Mouse (Mus musculus) heart, adult 2 months (tissue): ENCODE results near the gene Fam160b1. TPM values are rescaled to one million over a fixed set of nuclear protein-coding genes. Genes with fewer than 3 reads are reported as not detected.

Experiments used
- DNase-seq, 2 experiments: peaks; one replicate each; pipeline ENCODE4 v3.0.0; 2021
- H3K27ac ChIP-seq: fragments of 200-600 bp; 2 replicates; pipeline ENCODE4 v1.8.1; 2022
- H3K27me3 ChIP-seq: fragments of 200-500 bp; 2 replicates; pipeline ENCODE4 v1.6.1; 2012; ENCODE audit warnings: mild to moderate bottlenecking, low read length, inconsistent platforms, mixed read lengths; ENCODE audit not compliant: control insufficient read depth, insufficient read depth
- H3K36me3 ChIP-seq: fragments of 200-500 bp; 2 replicates; pipeline ENCODE4 v1.6.1; 2012; ENCODE audit warnings: low read length, inconsistent platforms; ENCODE audit not compliant: control insufficient read depth, insufficient read depth
- H3K4me1 ChIP-seq: fragments of 200-500 bp; 2 replicates; pipeline ENCODE4 v1.6.1; 2011; ENCODE audit warnings: low read length; ENCODE audit not compliant: control insufficient read depth, insufficient read depth
- H3K4me3 ChIP-seq: fragments of 200-600 bp; 2 replicates; pipeline ENCODE4 v1.8.1; 2022
- H3K79me2 ChIP-seq: fragments of 200-500 bp; replicated peaks from 2 replicates; pipeline ENCODE4 v1.6.1; 2012; ENCODE audit warnings: mild to moderate bottlenecking, inconsistent platforms, low read length, moderate library complexity, mixed read lengths; ENCODE audit not compliant: control insufficient read depth, insufficient read depth
- H3K9ac ChIP-seq: fragments of 200-500 bp; 2 replicates; pipeline ENCODE4 v1.6.1; 2012; ENCODE audit warnings: low read depth, mild to moderate bottlenecking, control low read depth, inconsistent platforms, low read length, mixed read lengths
- CTCF ChIP-seq: fragments of 200-600 bp; IDR thresholded peaks from 2 replicates; pipeline ENCODE4 v1.8.1; 2022; ENCODE audit warnings: antibody characterized with exemption, mild to moderate bottlenecking, moderate library complexity
- EP300 ChIP-seq: fragments of 200-500 bp; IDR thresholded peaks from 2 replicates; pipeline ENCODE4 v1.6.1; 2011; ENCODE audit warnings: low read depth, low read length, control low read depth; ENCODE audit not compliant: insufficient read depth
- POLR2A ChIP-seq: fragments of 200-500 bp; IDR thresholded peaks from 2 replicates; pipeline ENCODE4 v1.6.1; 2011; ENCODE audit warnings: mild to moderate bottlenecking, low read depth, low read length, control low read depth; ENCODE audit not compliant: insufficient read depth
- WGBS: fragments of 180-500 bp; shearing (Covaris S2); methylation state at CpG from one replicate; pipeline ENCODE4 v1.1.7; 2018; 5-methylcytosine and 5-hydroxymethylcytosine counted together
- intact Hi-C: fragments of 180-260 bp; cut with DNase I; formaldehyde crosslinking; loops from one replicate; pipeline ENCODE4 v1.15.1; 2025
- polyA plus RNA-seq: library from polyadenylated mRNA; depleted of rRNA; stranded (reverse); fragments of >200 nt; gene quantifications from 2 replicates; pipeline ENCODE4 v1.2.3, GENCODE M21; 2012
- total RNA-seq, 2 experiments: library from RNA; stranded (reverse); gene quantifications; 2 replicates each; pipeline ENCODE4 v1.2.3; 2021

Fam160b1 gene
- total and polyA plus RNA-seq, 3 experiments: 6.7 to 11.1 (median 10.6) TPM

DNA sequence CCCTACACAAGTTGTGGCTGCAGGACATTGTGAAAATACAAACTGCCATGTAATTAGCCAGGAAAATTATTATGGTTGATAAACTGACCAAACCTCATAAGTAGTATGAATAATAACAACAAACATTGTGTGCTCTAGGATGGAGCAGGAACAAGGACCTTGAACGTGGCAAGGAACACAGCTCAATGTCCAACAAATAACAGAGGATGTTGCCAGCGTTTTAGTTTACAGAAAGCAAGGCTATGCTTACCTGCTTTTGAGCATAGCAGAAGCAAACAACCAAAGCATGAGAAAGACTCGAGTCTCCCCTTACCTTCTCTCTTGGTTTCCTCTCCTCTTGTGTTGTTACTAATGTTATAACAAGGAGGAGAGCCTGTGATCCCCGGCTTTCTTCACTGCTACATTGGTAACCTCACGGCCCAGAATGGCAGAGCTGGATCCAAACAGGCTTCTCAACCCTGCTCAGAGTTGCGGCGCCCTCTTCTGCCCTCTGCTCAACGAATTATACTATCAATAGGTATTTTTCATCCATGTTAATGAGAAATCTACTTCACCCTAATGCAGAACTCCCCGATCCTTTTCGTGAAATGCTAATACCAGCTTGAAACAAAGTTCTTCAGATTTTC, 666 bp upstream of the Fam160b1 start:
- intact Hi-C loops: loop anchor here (5.0 kb wide), 2 partner anchors 252 to 548 kb away; partner anchors contain the start of gene Atrnl1
- peak in 1 of 2 experiments; percentile 43 for DNase-seq
- peak; percentile 27 for TF ChIP-seq CTCF
- TF ChIP-seq EP300: no peak
- peak overlapping the region; percentile 29 for H3K9ac ChIP-seq
- H3K36me3 ChIP-seq: peaks cover 8% of the 10 kb centered on the region
- peaks cover 3% of the 10 kb centered on the region for H3K79me2 ChIP-seq
- H3K4me1 ChIP-seq: peaks cover 25% of the 10 kb centered on the region
- H3K4me3 ChIP-seq: peak overlapping the region; percentile 45
- WGBS: 17% methylated on average over 10 of the region's 10 CpGs
- H3K27ac ChIP-seq: peak overlapping the region; percentile 90
- no peaks in the 10 kb centered on the region for H3K27me3 ChIP-seq

GRCm38 (mm10) chr19:57361131-57361938, 855 bp downstream of the Fam160b1 start:
- Histone ChIP-seq H3K27ac (peak overlapping the region; percentile 96), H3K4me1 (peaks cover 26% of the 10 kb centered on the region), H3K27me3 (no peaks in the 10 kb centered on the region), H3K36me3 (peaks cover 10% of the 10 kb centered on the region), H3K79me2 (peaks cover 3% of the 10 kb centered on the region), H3K9ac (peak overlapping the region; percentile 100), H3K4me3 (peak overlapping the region; percentile 79)
- DNase-seq: peak in 1 of 2 experiments; percentile 80
- intact Hi-C loops: loop anchor here (5.0 kb wide), 2 partner anchors 251 to 549 kb away; partner anchors contain the start of gene Atrnl1
- under 1% methylated on average over 65 of the region's 78 CpGs for WGBS
- TF ChIP-seq POLR2A (no peak), CTCF (no peak), EP300 (no peak)

GRCm38 (mm10) chr19:57361939-57362307, 1.4 kb downstream of the Fam160b1 start:
- DNase-seq: no peak
- Histone ChIP-seq H3K27ac (peak overlapping the region; percentile 96), H3K79me2 (peaks cover 3% of the 10 kb centered on the region), H3K4me3 (peak overlapping the region; percentile 79), H3K27me3 (no peaks in the 10 kb centered on the region), H3K9ac (no peak overlapping the region; the same call in none of the 2 replicates), H3K36me3 (peaks cover 10% of the 10 kb centered on the region), H3K4me1 (peaks cover 25% of the 10 kb centered on the region)
- TF ChIP-seq POLR2A: no peak
- TF ChIP-seq CTCF: no peak
- no peak for TF ChIP-seq EP300
- WGBS: 19% methylated on average over 3 of the region's 3 CpGs
- intact Hi-C loops: loop anchor here (5.0 kb wide), 2 partner anchors 250 to 550 kb away; partner anchors contain the start of gene Atrnl1

DNA sequence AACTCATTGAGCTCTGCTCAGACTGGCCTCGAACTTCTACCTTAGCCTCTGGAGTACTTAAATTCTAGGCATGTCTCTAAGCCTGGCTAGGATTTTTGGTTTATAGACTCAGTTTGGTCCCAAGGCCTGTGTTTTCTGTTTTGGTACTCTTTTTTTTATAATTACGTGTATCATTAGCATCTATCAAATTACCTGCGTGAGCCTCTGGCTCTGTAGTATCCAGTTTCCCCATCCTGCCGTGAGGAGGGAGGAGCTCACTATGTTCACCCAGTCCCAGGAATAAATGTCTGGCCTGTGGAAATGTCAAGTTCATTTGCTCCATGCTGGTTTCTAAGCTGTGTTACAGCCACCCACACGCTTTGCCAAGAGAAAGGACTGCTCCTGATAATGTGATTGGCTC, 2.1 kb downstream of the Fam160b1 start:
- H3K9ac ChIP-seq: no peak overlapping the region
- intact Hi-C loops: loop anchor here (5.0 kb wide), 2 partner anchors 250 to 550 kb away; partner anchors contain the start of gene Atrnl1
- H3K4me3 ChIP-seq: peak overlapping the region; percentile 79; the same call in 1 of the 2 replicates
- DNase-seq: no peak
- H3K27ac ChIP-seq: peak overlapping the region; percentile 11; the same call in 1 of the 2 replicates
- no peak for TF ChIP-seq POLR2A
- TF ChIP-seq EP300: no peak
- no peak for TF ChIP-seq CTCF
- H3K4me1 ChIP-seq: peaks cover 29% of the 10 kb centered on the region
- peaks cover 4% of the 10 kb centered on the region for H3K79me2 ChIP-seq
- peaks cover 12% of the 10 kb centered on the region for H3K36me3 ChIP-seq
- H3K27me3 ChIP-seq: no peaks in the 10 kb centered on the region
- WGBS: 39% methylated on average over 5 of the region's 5 CpGs

GRCm38 (mm10) chr19:57363076-57363475, 2.6 kb downstream of the Fam160b1 start:
- intact Hi-C loops: loop anchor here (5.0 kb wide), 2 partner anchors 249 to 551 kb away; partner anchors contain the start of gene Atrnl1
- peak overlapping the region; percentile 11; the same call in 1 of the 2 replicates for H3K27ac ChIP-seq
- WGBS: 28% methylated on average over 7 of the region's 7 CpGs
- peaks cover 12% of the 10 kb centered on the region for H3K36me3 ChIP-seq
- H3K79me2 ChIP-seq: peaks cover 4% of the 10 kb centered on the region
- no peak overlapping the region for H3K9ac ChIP-seq
- no peaks in the 10 kb centered on the region for H3K27me3 ChIP-seq
- no peak for TF ChIP-seq CTCF
- TF ChIP-seq POLR2A: no peak
- TF ChIP-seq EP300: no peak
- peaks cover 33% of the 10 kb centered on the region for H3K4me1 ChIP-seq
- no peak overlapping the region; the same call in 1 of the 2 replicates for H3K4me3 ChIP-seq
- DNase-seq: no peak
